Mouse (Mus musculus) monocyte, adult 2 months (primary cell): ENCODE data around the gene Mapk8ip1.

Experiments
- DNase-seq, 2 experiments: peaks; one replicate each; pipeline ENCODE4 v3.0.0; 2022; ENCODE audit warnings: low spot score in 2 of 2, low read depth in 1 of 2

Gene Mapk8ip1

GRCm38 (mm10) chr2:92373437-92373813 is 27.6 kb downstream of the Mapk8ip1 start:
- DNase-seq = no peak

- no peak for DNase-seq
Observed at GRCm38 (mm10) chr2:92372767-92373436, 28.2 kb downstream of the Mapk8ip1 start.

GRCm38 (mm10) chr2:92371971-92372690 is 28.9 kb downstream of the Mapk8ip1 start:
- no peak for DNase-seq

DNA sequence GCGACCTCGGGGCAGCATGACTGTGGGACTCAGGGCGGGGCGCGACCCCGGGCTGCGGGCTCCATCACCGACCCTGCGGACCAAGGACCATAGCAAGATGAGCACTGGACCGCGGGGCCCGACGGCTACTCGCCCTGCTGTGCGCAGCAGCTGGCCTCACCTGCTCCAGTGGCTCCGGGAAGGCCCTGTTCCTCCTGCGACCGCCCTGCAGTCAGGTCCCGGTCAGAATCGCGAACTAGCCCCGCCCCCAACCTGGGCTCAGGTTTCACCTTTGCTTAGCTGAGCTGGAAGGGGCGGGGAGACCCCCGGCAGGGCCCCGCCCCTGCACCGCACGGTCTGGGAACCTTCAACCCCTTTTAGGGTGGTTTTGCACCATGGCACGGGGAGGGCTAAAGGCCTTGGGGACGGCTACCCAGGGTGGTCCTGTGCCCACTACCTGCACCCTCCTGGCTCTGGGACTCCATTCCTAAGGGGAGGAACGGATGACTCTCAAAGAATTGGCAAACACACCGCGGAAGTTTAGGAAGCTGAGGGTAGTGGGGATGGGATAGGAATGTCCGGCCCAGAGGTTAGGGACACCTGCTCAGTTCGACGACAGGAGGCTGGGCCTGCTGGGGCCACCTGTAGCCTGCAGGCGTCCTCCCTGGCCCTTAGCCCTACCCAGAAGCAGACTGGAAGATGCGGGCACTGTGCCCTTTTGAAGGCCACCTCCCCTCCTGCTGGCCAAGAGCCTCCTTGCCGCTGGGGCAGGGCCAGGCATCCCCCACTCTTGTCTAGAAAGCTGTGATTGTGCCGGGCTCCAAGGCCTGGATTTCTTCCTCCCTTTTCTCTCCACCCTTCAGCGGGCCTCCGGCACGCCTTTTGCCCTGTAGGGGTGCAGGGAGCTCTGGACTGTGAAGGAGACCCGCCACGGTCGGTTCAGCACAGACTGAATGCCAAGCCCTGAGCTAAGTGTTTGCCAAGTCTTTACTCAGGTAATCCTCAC is 29.9 kb downstream of the Mapk8ip1 start:
- no peak for DNase-seq

GRCm38 (mm10) chr2:92370375-92370774 is 30.7 kb downstream of the Mapk8ip1 start:
- no peak for DNase-seq

GRCm38 (mm10) chr2:92367383-92368029 is 33.6 kb downstream of the Mapk8ip1 start:
- DNase-seq = no peak

- no peak for DNase-seq
Observed at GRCm38 (mm10) chr2:92365568-92365967, 35.5 kb downstream of the Mapk8ip1 start.

- DNase-seq = no peak
Observed at GRCm38 (mm10) chr2:92364086-92364485, 37.0 kb downstream of the Mapk8ip1 start.

DNA sequence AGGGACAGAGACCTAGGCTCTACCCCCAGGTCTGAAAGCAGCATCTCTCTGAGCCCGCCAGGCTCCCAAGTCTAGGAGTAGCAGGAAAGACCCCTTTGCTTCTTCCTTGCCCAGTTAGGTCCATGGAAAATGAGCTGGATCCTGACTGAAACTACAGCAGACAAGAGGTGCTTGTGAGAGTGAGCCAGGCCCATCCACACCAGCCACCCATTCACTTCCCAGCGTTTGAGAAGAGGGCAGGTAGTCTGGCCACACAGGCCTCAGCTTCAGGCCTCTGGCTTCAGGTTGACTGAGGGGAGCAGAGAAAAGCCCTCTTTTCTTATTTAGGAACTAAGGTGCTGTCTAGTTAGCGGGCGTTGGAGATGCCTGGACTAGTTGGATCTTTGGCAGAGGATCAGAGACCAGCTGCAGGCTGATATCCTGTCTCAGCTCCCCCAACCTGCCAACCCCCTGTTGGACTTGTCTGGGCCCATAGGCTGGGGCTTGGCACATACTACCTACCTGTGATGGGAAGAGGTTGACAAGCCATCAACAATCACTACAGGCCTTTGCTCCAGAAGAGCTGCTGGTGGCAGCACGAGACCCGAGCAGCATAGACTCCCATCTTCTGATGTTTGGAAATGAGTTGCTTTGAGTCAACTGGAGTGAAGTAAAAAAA is 38.4 kb downstream of the Mapk8ip1 start:
- DNase-seq = no peak

- DNase-seq = no peak
Observed at GRCm38 (mm10) chr2:92361795-92362194, 39.3 kb downstream of the Mapk8ip1 start.

GRCm38 (mm10) chr2:92360893-92361292 is 40.2 kb downstream of the Mapk8ip1 start:
- DNase-seq = no peak

DNA sequence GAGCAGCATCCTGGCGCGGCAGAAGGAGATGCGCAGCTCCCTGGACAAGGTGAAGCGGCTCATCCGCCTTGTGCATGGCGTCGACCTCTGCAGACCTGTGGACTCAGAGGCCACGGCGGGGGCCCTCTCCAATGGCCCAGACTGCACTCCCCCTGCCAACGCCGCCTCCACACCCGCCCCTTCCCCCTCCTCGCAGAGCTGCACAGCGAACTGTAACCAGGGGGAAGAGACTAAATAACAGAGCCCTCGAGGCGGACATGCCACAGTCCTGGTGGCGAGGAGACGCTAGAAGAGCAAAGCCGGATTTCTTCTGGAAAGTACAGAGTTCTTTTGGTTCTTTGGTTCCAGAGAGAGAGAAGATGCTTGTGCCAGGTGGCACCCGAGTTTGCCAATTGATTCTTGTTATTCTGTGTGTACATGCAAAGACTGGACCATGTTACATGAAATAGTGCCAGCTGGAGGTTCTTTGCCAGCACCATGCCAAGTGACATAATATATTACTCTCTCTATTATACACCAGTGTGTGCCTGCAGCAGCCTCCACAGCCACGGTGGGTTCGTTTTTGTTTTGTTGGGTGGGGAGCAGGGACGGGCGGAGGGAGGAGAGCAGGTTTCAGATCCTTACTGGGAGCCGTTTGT is 40.8 kb downstream of the Mapk8ip1 start:
- no peak for DNase-seq

DNA sequence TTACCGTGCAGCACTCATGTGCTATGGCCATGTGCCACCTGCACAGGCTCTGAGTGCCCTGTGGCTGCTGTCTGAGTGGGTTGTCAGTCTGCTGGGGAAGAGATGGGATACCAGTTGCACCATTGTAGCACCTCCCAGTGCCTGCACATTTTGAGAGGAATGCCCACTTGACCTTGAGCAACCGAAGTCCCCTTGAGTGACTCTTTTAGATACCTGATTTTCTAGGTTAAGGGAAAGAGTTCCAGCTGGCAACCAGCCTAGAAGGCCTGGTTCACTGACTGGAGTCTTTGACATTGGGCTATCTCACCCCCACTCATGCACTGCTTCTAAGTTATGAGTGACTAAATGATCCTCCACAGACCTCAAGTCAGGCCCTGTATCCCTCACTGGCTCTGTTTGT is 41.8 kb downstream of the Mapk8ip1 start:
- DNase-seq = no peak

DNA sequence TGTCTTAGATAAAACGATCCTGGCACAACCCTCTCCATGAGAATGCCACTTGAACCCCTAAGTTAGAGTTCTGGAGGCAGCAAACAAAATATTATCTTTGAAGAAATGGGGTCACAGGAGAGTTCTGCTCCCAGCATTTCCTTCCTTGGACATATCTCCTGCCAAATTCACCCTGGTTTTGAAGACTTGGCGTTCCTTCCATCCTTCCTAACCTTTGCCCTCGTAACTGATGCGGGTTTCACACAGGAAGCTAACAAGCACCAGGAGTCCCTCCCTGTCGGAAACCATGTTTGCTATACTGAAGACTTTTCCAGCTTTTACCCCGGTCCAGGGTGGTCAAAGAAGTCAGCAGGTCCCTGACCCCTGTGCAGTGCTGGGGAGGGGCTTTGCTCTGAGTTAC is 46.8 kb downstream of the Mapk8ip1 start:
- DNase-seq = no peak

- DNase-seq = no peak
Observed at GRCm38 (mm10) chr2:92353402-92353801, 47.7 kb downstream of the Mapk8ip1 start.

DNA sequence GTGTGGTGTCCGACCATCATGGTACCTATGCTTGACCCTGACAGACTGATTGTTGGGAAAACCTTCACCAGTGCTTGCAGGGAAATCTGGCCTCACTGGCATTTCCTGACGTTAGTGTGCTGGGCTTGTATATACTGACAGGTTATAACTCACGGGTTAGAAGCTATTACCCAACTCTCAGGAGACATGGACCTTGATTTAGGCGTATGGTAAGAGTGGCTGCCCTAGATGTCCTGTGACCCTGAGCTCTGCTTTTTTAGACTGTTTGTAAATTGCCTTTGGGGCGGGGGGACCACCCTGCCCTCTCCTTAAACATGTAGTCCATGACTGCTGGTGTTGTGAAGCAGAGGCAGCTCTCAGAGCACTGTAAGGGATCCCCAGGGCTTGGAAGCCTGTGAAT is 50.4 kb downstream of the Mapk8ip1 start:
- DNase-seq = no peak

DNA sequence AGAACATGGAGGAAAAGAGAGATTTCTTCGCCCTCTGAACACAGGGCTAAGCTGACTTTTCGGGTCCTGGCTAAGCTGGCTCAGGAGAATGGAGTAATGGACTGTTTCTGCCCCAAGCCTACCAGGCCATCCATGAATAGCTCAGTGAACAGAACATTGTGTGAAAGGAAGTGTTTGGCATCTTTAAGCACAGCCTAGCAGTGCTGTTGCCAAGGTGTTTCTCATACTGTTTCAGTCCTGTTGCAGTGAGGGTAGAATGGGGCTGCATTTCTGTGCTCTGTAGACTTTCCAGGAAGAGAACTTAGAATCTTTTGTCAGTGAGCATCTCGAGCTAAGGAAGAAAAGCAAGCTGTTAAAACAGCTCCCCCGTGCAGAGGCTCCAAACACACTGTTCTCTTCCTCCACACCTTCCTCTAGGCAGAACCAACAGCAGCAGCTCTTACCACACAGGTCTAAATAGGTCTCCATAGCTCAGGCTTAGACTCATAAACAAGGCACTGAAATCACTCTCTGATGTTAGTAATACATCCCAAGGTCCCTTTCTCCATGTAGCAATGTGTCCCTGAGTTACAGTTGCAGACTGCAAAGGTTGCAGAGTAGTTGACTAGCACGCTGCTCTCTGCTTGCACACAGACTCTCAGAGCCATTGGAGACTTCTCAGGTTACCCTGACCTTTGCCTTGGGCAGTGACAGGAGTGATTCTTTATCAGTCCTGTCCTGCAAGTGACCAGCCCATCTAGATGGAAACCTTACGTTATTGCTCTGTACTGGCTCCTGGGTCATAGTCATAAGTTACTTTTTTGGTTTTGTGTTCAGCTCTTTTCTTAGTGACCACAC is 51.3 kb downstream of the Mapk8ip1 start:
- DNase-seq = no peak

- DNase-seq = no peak
Observed at GRCm38 (mm10) chr2:92347191-92347590, 53.9 kb downstream of the Mapk8ip1 start.

DNA sequence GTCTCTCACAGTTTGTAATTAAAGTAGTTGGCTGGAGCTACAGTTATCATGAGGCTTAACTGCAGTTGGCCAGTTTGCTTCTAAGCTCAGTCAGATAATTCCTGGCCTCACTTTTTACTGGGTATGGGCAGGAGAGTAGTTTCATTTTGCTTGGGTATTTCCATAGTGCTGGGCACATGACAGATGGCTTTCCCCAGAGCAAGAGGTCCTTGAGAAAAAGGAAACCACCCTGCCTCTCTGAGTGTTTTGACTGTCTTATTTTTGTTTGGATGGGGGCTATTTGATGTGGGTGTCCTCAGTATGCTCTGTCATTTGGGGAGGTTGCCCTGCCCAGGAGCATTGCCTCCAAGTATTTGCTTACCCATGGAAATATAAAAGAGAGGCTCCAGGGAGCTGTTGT is 58.6 kb downstream of the Mapk8ip1 start:
- DNase-seq = no peak
